Mouse (Mus musculus): ENCODE measurements around the gene Pi4ka. TPM values are rescaled to one million over a fixed set of nuclear protein-coding genes. Genes with fewer than 3 reads are reported as not detected.

Gene Pi4ka
- 87.2 and 88.9 TPM in 2 replicates for total RNA-seq (2021)
- long read RNA-seq, partial matches to known transcripts: 10 of 15 reads
- long read RNA-seq, other reads (novel, unspliced or antisense): 4 of 15 reads

- peak; percentile 100 for DNase-seq
These were observed at the start of gene Pi4ka, which contains the start of gene Snap29 for GRCm38 (mm10) chr16:17405736-17406443. Gene Pi4ka (minus strand): TSS chr16:17406314. Gene Snap29 (plus strand): TSS chr16:17405986.

- peak; percentile 48 for DNase-seq
These were observed 46.2 kb upstream of the Pi4ka start for GRCm38 (mm10) chr16:17452373-17452715.

- peak; percentile 99 for DNase-seq
These were observed 45.6 kb upstream of the Pi4ka start, which contains the start of gene Crkl for GRCm38 (mm10) chr16:17451541-17452372. Gene Crkl (plus strand): TSS chr16:17451987.

GRCm38 (mm10) chr16:17432576-17432975, 26.5 kb upstream of the Pi4ka start:
- DNase-seq: no peak

GRCm38 (mm10) chr16:17423021-17423420, 16.9 kb upstream of the Pi4ka start:
- DNase-seq: no peak

- no peak for DNase-seq
These were observed 4.1 kb upstream of the Pi4ka start for GRCm38 (mm10) chr16:17410209-17410608.

- DNase-seq: no peak
These were observed 2.9 kb upstream of the Pi4ka start for GRCm38 (mm10) chr16:17409046-17409445.

- DNase-seq: no peak
These were observed 558 bp upstream of the Pi4ka start for GRCm38 (mm10) chr16:17406512-17407231.

GRCm38 (mm10) chr16:17405271-17405696, 830 bp downstream of the Pi4ka start:
- DNase-seq: peak; percentile 70

- DNase-seq: no peak
These were observed 3.3 kb downstream of the Pi4ka start for GRCm38 (mm10) chr16:17402855-17403254.

- DNase-seq: peak; percentile 25
These were observed 13.3 kb downstream of the Pi4ka start for GRCm38 (mm10) chr16:17392784-17393183.

GRCm38 (mm10) chr16:17383594-17384326, 22.4 kb downstream of the Pi4ka start:
- no peak for DNase-seq

- no peak for DNase-seq
These were observed 23.8 kb downstream of the Pi4ka start for GRCm38 (mm10) chr16:17382306-17382705.

- no peak for DNase-seq
These were observed 47.3 kb downstream of the Pi4ka start for GRCm38 (mm10) chr16:17358787-17359186.

- DNase-seq: no peak
These were observed 50.1 kb downstream of the Pi4ka start for GRCm38 (mm10) chr16:17356031-17356430.

GRCm38 (mm10) chr16:17346766-17347165, 59.3 kb downstream of the Pi4ka start:
- DNase-seq: no peak

- DNase-seq: no peak
These were observed 60.3 kb downstream of the Pi4ka start for GRCm38 (mm10) chr16:17345813-17346155.

- DNase-seq: no peak
These were observed 60.8 kb downstream of the Pi4ka start for GRCm38 (mm10) chr16:17345141-17345812.

GRCm38 (mm10) chr16:17341847-17342246, 64.3 kb downstream of the Pi4ka start:
- DNase-seq: no peak

GRCm38 (mm10) chr16:17340705-17341104, 65.4 kb downstream of the Pi4ka start:
- no peak for DNase-seq

- DNase-seq: no peak
These were observed 66.4 kb downstream of the Pi4ka start for GRCm38 (mm10) chr16:17339701-17340100.

Data from adrenal gland, postnatal 25 days (tissue).